Mouse (Mus musculus) stomach, postnatal 0 days (tissue): ENCODE measurements around the gene Tmem202.

Source experiments
- CTCF ChIP-seq: IDR thresholded peaks from 2 replicates; pipeline ENCODE4 v1.5.1; 2016; ENCODE audit warnings: antibody characterized with exemption, low read depth, mild to moderate bottlenecking, moderate library complexity
- EP300 ChIP-seq: optimal IDR thresholded peaks from 2 replicates; pipeline ENCODE3; 2016; ENCODE audit warnings: antibody characterized with exemption

DNA sequence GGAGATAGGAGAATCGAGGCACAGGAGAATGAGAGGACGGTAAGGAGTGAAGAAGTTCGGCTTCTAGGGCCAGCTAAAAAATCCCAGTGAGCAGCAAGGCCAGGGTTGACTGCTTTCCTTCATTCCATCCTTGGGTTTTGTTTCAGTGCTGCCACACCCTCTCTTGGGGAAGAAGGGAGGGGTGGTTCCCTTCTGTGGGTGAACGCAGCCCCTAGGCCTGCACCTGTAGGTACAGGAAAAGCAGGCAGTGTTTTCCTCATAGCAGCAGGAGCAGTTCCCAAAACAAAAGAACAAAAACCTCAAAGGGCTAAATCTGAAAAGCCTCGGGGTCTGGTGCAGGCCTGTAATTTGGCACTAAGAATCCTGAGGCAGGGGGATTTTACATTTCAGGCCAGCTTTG, 8.0 kb downstream of the Tmem202 start:
- TF ChIP-seq CTCF, result no peak
- no peak for TF ChIP-seq EP300
